Mouse (Mus musculus) bone marrow, adult 2 months (tissue): ENCODE results near the gene P4ha2. TPM values are rescaled to one million over a fixed set of nuclear protein-coding genes. Genes with fewer than 3 reads are reported as not detected.

Source experiments
- H3K27ac ChIP-seq: fragments of 200-500 bp; 2 replicates; pipeline ENCODE4 v1.5.1; 2012; ENCODE audit warnings: low read depth, mild to moderate bottlenecking, control low read depth, inconsistent platforms, low read length; ENCODE audit not compliant: control insufficient read depth, poor library complexity, insufficient read depth
- H3K4me1 ChIP-seq: fragments of 200-500 bp; 2 replicates; pipeline ENCODE4 v1.6.1; 2011; ENCODE audit warnings: low read length; ENCODE audit not compliant: control insufficient read depth, insufficient read depth
- H3K4me3 ChIP-seq: fragments of 200-500 bp; replicated peaks from 2 replicates; pipeline ENCODE3; 2011; ENCODE audit warnings: mild to moderate bottlenecking, low read depth, low read length, control low read depth; ENCODE audit not compliant: control insufficient read depth
- CTCF ChIP-seq: fragments of 200-500 bp; IDR thresholded peaks from 2 replicates; pipeline ENCODE4 v1.5.1; 2011; ENCODE audit warnings: low read length, control low read depth; ENCODE audit not compliant: control insufficient read depth, insufficient read depth
- POLR2A ChIP-seq: fragments of 200-500 bp; IDR thresholded peaks from 2 replicates; pipeline ENCODE4 v1.6.1; 2011; ENCODE audit warnings: low read depth, mild to moderate bottlenecking, control low read depth, low read length, borderline replicate concordance; ENCODE audit not compliant: control insufficient read depth
- WGBS: fragments of 180-500 bp; shearing (Covaris S2); methylation state at CpG from one replicate; pipeline ENCODE4 v1.1.7; 2018; 5-methylcytosine and 5-hydroxymethylcytosine counted together
- polyA plus RNA-seq: library from polyadenylated mRNA; stranded (reverse); fragments of >200 nt; gene quantifications from 2 replicates; pipeline ENCODE4 v1.2.4, GENCODE M21; 2011; ENCODE audit warnings: low replicate concordance; ENCODE audit not compliant: missing spikeins, insufficient read depth, insufficient read length

The P4ha2 gene
- polyA plus RNA-seq, 1 experiment = 5.1 TPM

DNA sequence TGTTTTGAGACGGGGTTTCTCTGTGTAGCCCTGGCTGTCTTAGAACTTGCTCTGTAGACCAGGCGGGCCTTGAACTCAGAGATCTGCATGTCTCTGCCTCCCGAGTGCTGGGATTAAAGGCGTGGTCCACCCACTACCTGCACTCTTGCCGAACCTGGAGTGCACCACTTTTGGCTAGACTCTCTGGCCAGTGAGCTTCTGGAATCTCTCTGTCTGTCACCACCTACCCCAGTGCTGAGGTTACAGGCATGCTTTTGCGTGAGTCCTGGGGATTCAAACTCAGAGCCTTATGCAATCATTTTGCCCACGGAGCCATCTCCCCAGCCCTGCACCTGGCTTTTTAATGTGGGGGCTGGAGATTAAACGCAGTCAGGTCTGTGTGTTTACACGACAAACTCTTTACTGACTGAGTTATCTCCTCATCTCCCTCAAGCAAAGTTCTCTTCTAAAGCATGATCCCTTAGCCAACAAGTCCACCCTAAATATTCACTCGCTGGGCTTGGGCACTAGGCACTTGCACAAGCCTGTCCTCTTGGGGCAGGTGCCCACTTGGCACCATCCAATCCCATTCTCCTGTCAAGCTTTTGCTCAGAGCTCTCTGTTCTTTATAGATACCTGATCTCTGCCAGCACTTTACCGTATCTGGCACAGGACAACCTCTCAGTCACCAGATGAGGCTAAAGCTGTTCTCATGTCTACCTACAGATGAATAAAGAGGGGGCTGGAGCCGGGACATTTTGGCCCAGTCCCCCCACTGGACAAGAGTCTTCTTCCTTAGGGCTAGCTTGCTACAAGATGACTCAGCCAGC lies 34.6 kb upstream of the P4ha2 start:
- H3K4me3 ChIP-seq = no peak overlapping the region
- 81% methylated on average over 12 of the region's 12 CpGs for WGBS
- H3K4me1 ChIP-seq = no peaks in the 10 kb centered on the region
- TF ChIP-seq CTCF (no peak), POLR2A (no peak)
- no peak overlapping the region for H3K27ac ChIP-seq

GRCm38 (mm10) chr11:54065915-54066178 lies 34.0 kb upstream of the P4ha2 start:
- Histone ChIP-seq H3K4me1 (no peaks in the 10 kb centered on the region), H3K27ac (no peak overlapping the region), H3K4me3 (no peak overlapping the region)
- 74% methylated on average over 4 of the region's 4 CpGs for WGBS
- TF ChIP-seq POLR2A (no peak), CTCF (no peak)

DNA sequence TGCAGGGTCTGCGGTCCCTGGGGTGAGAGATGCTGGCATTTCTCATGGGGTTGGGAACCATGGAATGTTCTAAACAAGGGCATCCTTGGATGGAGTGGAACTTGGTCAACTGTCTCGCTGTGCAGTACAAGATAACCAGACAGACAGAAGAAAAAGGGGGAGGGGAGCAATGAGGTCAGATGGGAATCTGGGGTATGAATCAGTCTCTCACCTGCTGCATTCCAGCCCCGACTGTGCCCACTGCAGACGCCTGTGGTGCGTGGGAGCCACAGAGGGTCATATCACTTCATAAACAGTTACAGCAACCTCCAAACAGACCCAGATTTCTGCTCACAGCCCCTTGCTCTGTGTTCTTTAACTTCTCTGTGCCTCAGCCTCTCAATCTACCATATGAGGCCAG lies 33.5 kb upstream of the P4ha2 start:
- no peak overlapping the region for H3K27ac ChIP-seq
- no peaks in the 10 kb centered on the region for H3K4me1 ChIP-seq
- TF ChIP-seq CTCF = no peak
- no peak for TF ChIP-seq POLR2A
- no peak overlapping the region for H3K4me3 ChIP-seq
- 82% methylated on average over 5 of the region's 5 CpGs for WGBS

GRCm38 (mm10) chr11:54067318-54067995 lies 32.4 kb upstream of the P4ha2 start:
- no peak overlapping the region for H3K4me3 ChIP-seq
- no peak overlapping the region; the same call in 1 of the 2 replicates for H3K27ac ChIP-seq
- TF ChIP-seq POLR2A = no peak
- no peak for TF ChIP-seq CTCF
- no peaks in the 10 kb centered on the region for H3K4me1 ChIP-seq
- 79% methylated on average over 12 of the region's 12 CpGs for WGBS

DNA sequence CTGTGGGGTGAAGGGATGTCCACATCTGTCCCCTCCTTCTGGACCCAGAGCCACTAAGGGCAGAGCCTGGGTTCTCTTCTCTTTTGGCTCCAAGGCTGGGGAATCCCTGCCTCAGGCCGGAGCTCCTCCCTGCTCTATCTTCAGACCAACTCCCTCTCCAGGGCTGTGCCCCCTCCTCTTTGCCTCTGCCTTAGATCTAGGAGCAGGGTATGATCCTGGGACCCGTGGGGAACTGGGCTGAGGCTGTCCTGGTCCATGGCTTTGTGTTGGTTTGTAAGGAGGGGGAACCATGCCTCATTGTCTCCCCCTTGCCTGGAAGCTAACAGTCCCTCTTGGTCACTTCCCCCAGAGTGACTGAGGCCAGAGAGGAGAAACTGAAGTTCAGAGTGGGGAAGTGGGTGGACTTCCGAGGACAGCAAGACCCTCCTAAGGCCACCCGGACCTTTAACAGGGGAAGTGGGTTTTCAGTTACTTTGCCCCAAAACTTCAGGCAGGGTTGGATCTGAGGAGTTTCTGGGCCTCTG lies 31.8 kb upstream of the P4ha2 start:
- Histone ChIP-seq H3K4me3 (no peak overlapping the region), H3K4me1 (no peaks in the 10 kb centered on the region), H3K27ac (no peak overlapping the region)
- TF ChIP-seq CTCF (no peak), POLR2A (no peak)
- 21% methylated on average over 4 of the region's 4 CpGs for WGBS

DNA sequence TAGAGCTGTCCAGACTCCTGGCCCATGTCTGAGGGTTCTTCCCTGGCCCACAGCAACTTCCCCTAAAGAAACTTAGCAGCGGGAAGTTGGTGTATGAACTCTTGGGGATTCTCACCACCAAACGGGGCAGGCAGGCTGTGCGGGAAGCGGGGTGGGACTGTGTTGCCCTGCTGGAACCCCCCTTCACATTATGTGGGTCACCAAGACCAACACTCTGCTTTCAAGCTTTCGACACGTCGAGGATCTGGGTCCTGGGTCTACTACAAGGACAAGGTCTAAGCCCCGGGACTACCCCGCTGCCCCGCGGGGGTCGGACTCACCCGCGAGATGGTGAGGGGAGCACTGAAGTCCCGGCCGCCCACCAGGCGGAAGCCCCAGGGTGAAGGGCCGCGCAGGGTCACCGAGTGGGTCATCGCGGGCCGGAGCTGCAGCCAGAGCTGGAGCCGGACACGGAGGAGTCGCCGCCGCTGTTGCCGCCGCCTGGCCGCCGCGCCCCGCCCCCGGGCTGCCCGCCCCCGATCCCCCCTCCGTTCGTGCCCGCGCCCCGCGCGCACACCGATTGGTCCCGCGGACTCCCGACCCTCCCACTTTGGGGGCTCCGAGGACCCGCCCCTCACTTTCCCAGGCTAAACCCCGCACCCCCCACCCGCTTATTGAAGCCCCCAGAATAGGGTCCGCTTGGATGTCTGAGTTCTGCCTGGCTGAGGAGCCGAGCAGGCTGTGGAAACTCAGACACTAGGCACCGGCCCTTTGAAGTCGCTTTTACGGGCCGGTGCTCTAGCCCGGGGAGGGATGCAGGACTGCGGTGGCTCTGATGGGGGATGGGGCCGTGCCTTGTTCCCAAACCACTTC lies 31.1 kb upstream of the P4ha2 start, which contains the start of gene Pdlim4:
TSS of gene Pdlim4 (minus strand) at position 495 of the 852 bp plus-strand sequence.
- H3K4me3 ChIP-seq = peak within 1 kb of the TSS; percentile 16
- TF ChIP-seq CTCF = no peak
- TF ChIP-seq POLR2A = no peak
- no peak within 1 kb of the TSS for H3K27ac ChIP-seq
- H3K4me1 ChIP-seq = no peaks in the 10 kb centered on the region
- WGBS = under 1% methylated on average over 61 of the region's 61 CpGs

DNA sequence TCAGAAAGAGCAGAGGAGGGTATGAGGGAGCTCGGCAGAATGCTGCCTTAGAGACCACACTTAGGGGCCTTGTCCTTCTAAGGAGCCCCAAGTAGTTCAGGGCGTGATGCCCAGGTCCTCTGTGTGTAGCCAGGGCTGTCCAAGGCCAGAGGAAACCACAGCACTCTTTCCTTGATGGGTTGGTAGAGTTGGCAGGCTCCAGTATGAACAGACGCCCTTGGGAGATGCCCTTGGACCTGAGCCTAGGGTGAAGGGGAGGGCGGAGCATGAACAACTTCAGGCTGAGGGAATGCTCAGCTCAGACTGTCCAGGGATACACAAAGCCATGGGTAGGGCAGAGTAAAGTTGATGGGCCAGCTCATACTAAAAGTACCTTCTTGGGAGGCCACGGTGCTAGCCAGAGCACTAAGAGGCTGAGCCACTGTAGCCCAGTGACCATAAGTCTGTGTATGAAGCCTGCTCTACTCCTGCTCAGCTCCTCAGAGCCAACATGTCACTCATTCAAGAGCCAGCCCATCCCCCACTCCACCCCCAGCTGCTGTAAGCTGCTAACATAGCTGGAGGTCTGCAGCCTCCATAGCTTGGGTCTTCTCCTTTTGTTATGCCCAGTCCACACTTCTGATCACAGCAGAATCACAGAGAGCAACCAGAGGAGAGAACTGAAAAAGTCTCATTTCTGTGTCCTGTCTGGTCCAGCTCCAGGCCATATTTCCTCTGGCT lies 28.0 kb upstream of the P4ha2 start:
- 68% methylated on average over 5 of the region's 5 CpGs for WGBS
- no peak overlapping the region for H3K27ac ChIP-seq
- H3K4me3 ChIP-seq = no peak overlapping the region

DNA sequence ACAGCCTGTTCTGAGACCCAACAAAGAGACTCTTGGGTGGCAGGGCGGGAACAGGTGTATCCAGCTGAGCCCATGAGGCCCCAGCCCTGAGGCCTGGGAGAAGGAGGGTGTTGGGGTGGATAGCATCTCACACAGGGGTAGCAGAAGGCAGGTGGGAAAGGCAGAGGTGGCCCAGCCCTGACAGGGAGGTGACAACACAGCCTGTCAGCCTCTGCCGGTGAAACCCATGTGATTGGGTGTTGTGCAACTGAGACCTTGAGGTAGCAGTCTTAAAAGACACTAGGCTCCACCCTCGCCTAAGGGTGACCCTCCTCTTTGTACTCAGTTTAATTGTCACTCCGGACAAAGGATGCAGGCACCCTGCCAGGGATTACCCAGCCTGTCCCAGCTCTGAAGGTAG lies 26.6 kb upstream of the P4ha2 start:
- no peak overlapping the region for H3K4me3 ChIP-seq
- no peak overlapping the region for H3K27ac ChIP-seq
- WGBS = 56% methylated on average over 4 of the region's 4 CpGs
- TF ChIP-seq POLR2A = no peak
- TF ChIP-seq CTCF = no peak
- no peaks in the 10 kb centered on the region for H3K4me1 ChIP-seq

More for the DNA sequence above, 28.0 kb upstream of the P4ha2 start:
- no peaks in the 10 kb centered on the region for H3K4me1 ChIP-seq
- TF ChIP-seq POLR2A = no peak
